Mouse (Mus musculus): ENCODE measurements around the gene Rprd1b.

DNA sequence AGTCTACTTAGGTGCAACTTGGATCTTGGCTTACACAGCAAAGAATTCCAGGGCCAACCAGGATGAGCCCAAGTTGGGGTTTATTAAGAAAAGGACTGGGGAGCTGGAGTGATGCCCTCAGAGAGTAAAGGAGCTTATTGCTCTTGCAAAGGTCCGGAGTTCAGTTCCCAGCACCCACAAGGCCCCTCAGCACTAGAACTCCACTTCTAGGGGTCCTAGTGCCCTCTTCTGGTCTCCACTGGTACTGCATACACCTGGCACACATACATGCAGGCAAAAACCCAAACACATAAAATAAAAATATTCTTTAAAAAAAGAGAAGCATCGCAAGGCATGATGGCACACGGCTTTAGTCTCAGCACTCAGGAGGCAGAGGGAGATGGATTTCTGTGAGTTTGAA lies 122.8 kb downstream of the Rprd1b start:
- TF ChIP-seq CTCF (IDR thresholded peaks at IDR 0.05; ENCODE audit: borderline replicate concordance, insufficient read depth, low read length) (no peak), POLR2A (IDR thresholded peaks at IDR 0.05; ENCODE audit: low read depth, low read length) (no peak)
